14 mouse cellular contexts compared by ENCODE assay signal in genomic region chr7:120684731-120685161, GRCm38 (mm10). TPM values are rescaled to one million over a fixed set of nuclear protein-coding genes. Genes with fewer than 3 reads are reported as not detected.
DNase-seq lines count a peak whose midpoint lies in the region; ATAC-seq and TF ChIP-seq lines count a peak whose summit lies in the region.
"Had no signal": no experiment of that assay in that cellular context is flagged by ENCODE, and none has a peak within 500 bp of the region (broad histone marks: within the 10 kb centered on the region; RNA-seq: fewer than 3 reads in every experiment).

No protein-coding gene starts in this region.

- H3K27me3 ChIP-seq in lung, embryonic 15.5 days: no peaks in the 10 kb centered on the region
- H3K27me3 ChIP-seq in embryonic facial prominence, embryonic 15.5 days: no peaks in the 10 kb centered on the region

- no peaks in the 10 kb centered on the region for H3K9me3 ChIP-seq in lung, embryonic 15.5 days
- H3K9me3 ChIP-seq in embryonic facial prominence, embryonic 15.5 days (replicated peaks): no peaks in the 10 kb centered on the region

- peak overlapping the region; percentile 57; the same call in 1 of the 2 replicates for H3K27ac ChIP-seq in gastrocnemius, adult 2 months
- H3K27ac ChIP-seq in lung, embryonic 15.5 days: no peak overlapping the region
- H3K27ac ChIP-seq in embryonic facial prominence, embryonic 15.5 days (replicated peaks): no peak overlapping the region; the same call in 1 of the 2 replicates
- H3K27ac ChIP-seq: hindbrain, embryonic 14.5 days had no signal

- 0 out of 2 replicates have a peak overlapping the region, but pooled peaks have one; percentile 16 for H3K4me2 ChIP-seq in lung, embryonic 15.5 days
- H3K4me2 ChIP-seq in embryonic facial prominence, embryonic 15.5 days (replicated peaks): no peak overlapping the region
- H3K4me2 ChIP-seq: hindbrain, embryonic 14.5 days had no signal

- WGBS in lung, embryonic 15.5 days: 40% methylated on average over 2 of the region's 2 CpGs
- 55% methylated on average over 2 of the region's 2 CpGs for WGBS in embryonic facial prominence, embryonic 15.5 days

- peaks cover 24% of the 10 kb centered on the region; the same call in 1 of the 2 replicates for H3K4me1 ChIP-seq in lung, embryonic 15.5 days
- H3K4me1 ChIP-seq in embryonic facial prominence, embryonic 15.5 days: peaks cover 12% of the 10 kb centered on the region; the same call in 1 of the 2 replicates

- H3K4me3 ChIP-seq in gastrocnemius, adult 2 months: no peak overlapping the region
- H3K4me3 ChIP-seq in lung, embryonic 15.5 days: no peak overlapping the region
- no peak overlapping the region for H3K4me3 ChIP-seq in embryonic facial prominence, embryonic 15.5 days (replicated peaks)

- ATAC-seq in lung, embryonic 15.5 days (ENCODE audit: borderline replicate concordance, extremely low read depth, low FRiP score, low TSS enrichment): peak; percentile 86
- ATAC-seq in embryonic facial prominence, embryonic 15.5 days (ENCODE audit: insufficient number of reproducible peaks, low FRiP score, low TSS enrichment, low read depth): 0 out of 2 replicates have a peak, but pooled peaks have one; percentile 24

- no peak for TF ChIP-seq CTCF in gastrocnemius, adult 2 months (IDR thresholded peaks at IDR 0.05)

- no peak overlapping the region for H3K9ac ChIP-seq in lung, embryonic 15.5 days
- H3K9ac ChIP-seq in embryonic facial prominence, embryonic 15.5 days: no peak overlapping the region
- H3K9ac ChIP-seq: hindbrain, embryonic 14.5 days had no signal

- H3K36me3 ChIP-seq in lung, embryonic 15.5 days: no peaks in the 10 kb centered on the region
- H3K36me3 ChIP-seq in embryonic facial prominence, embryonic 15.5 days: no peaks in the 10 kb centered on the region

- intact Hi-C loops in gastrocnemius, adult 2 months (cut with DNase I): no loop called here

- DNase-seq in gastrocnemius, adult 2 months: no peak
- DNase-seq in gastrocnemius, postnatal 25 days: no peak
- no peak for DNase-seq in lung, postnatal 14 days
- DNase-seq in lung, postnatal 10 days: peak; percentile 15
- DNase-seq in retina, embryonic 14.5 days (ENCODE audit: low spot score): no peak
- no peak for DNase-seq in embryo, embryonic 10 days (ENCODE audit: low spot score)
- DNase-seq: cerebellum, postnatal 25 days; kidney, postnatal 25 days; thymus, adult 18-20 months had no signal

RNA-seq across cellular contexts. Expression of gene Mosmo, which starts 7.3 kb away (rescaled TPM):
- total RNA-seq in gastrocnemius, adult 2 months (2021): 10 to 100 TPM; 19.5 to 23.0 TPM
- 10 to 100 TPM; 20.2 to 20.7 TPM for total RNA-seq in gastrocnemius, postnatal 25 days (2021)
- 13.1 and 14.6 TPM in 2 replicates for polyA plus RNA-seq in lung, embryonic 15.5 days (2015; fragmentation: Nextera tagmentation; extraction: Ambion mirVana)
- 11.6 and 12.1 TPM in 2 replicates for polyA plus RNA-seq in embryonic facial prominence, embryonic 15.5 days (2015; fragmentation: Nextera tagmentation; extraction: Ambion mirVana)

RNA-seq across cellular contexts. Expression of gene Pdzd9, which starts 14.6 kb away (rescaled TPM):
- not detected for total RNA-seq in gastrocnemius, adult 2 months (2021)
- not detected for total RNA-seq in gastrocnemius, postnatal 25 days (2021)
- 0.10 and 0.31 TPM in 2 replicates for polyA plus RNA-seq in lung, embryonic 15.5 days (2015; fragmentation: Nextera tagmentation; extraction: Ambion mirVana)
- polyA plus RNA-seq in embryonic facial prominence, embryonic 15.5 days (2015; fragmentation: Nextera tagmentation; extraction: Ambion mirVana): 0.24 and 0.28 TPM in 2 replicates
- total RNA-seq: gastrocnemius, adult 8-10 months had no signal
- polyA plus RNA-seq: small intestine, adult 2 months had no signal

RNA-seq across cellular contexts. Expression of gene Uqcrc2, which starts 49.8 kb away (rescaled TPM):
- total RNA-seq in gastrocnemius, adult 2 months (2021): 100 to 1,000 TPM; 459 to 637 TPM
- total RNA-seq in gastrocnemius, postnatal 25 days (2021): 100 to 1,000 TPM; 519 to 547 TPM
- polyA plus RNA-seq in lung, embryonic 15.5 days (2015; fragmentation: Nextera tagmentation; extraction: Ambion mirVana): 183 and 185 TPM in 2 replicates
- 170 TPM in 2 replicates for polyA plus RNA-seq in embryonic facial prominence, embryonic 15.5 days (2015; fragmentation: Nextera tagmentation; extraction: Ambion mirVana)

RNA-seq across cellular contexts. Expression of gene Vwa3a, which starts 54.4 kb away (rescaled TPM):
- total RNA-seq in gastrocnemius, adult 2 months (2021): 1 to 10 TPM in 1 of 2 experiments, under 1 TPM in 1; 0.48 to 1.1 TPM
- total RNA-seq in gastrocnemius, postnatal 25 days (2021): under 1 TPM; 0.51 to 0.72 TPM
- 1.1 and 1.3 TPM in 2 replicates for polyA plus RNA-seq in lung, embryonic 15.5 days (2015; fragmentation: Nextera tagmentation; extraction: Ambion mirVana)
- polyA plus RNA-seq in embryonic facial prominence, embryonic 15.5 days (2015; fragmentation: Nextera tagmentation; extraction: Ambion mirVana): 1.7 and 3.2 TPM in 2 replicates
